Mouse (Mus musculus) granulocyte monocyte progenitor cell, adult 5-6 weeks (primary cell): ENCODE results near the gene Eya2. TPM values are rescaled to one million over a fixed set of nuclear protein-coding genes. Genes with fewer than 3 reads are reported as not detected.

Source experiments
- ATAC-seq: replicated peaks from 2 replicates; pipeline ENCODE4 v1.8.0; 2016; ENCODE audit warnings: mild to moderate bottlenecking, moderate TSS enrichment, inconsistent platforms; ENCODE audit not compliant: poor library complexity, severe bottlenecking
- total RNA-seq, 2 experiments: library from RNA; stranded (forward) in 1 of 2; stranded (reverse) in 1 of 2; fragments of 200-712, 200-1000 nt in 1 of 2; fragments of >200 nt in 1 of 2; fragmentation: Nextera tagmentation in 1 of 2; gene quantifications; 2 replicates each; pipeline ENCODE4 v1.2.3; 2014 to 2017

The Eya2 gene
- total RNA-seq, 2 experiments from 2014 or later: 1.4 TPM; not detected in 1

- ATAC-seq: no peak
Measured at GRCm38 (mm10) chr2:165643596-165643995, 48.8 kb downstream of the Eya2 start.

GRCm38 (mm10) chr2:165644057-165644456 lies 49.2 kb downstream of the Eya2 start:
- ATAC-seq: no peak

DNA sequence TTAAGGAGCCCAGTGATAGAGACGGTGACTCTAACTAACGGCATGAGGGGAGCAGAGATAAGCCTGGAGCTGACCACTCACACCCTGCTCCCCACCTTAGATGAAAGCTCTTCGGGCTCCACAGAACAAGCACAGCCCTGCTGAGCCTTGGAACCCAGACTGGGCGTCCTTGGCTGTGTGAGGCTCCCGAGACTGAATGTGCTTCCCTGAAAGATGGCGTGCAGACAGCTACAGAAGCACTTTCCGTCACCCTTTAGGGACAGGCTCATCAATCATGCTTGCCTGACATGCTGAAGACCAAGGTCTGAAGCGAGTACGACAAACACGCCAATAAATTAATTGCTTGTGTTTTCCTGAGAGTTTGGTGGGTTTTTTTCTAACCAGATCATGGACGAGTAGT lies 56.2 kb downstream of the Eya2 start:
- no peak for ATAC-seq

DNA sequence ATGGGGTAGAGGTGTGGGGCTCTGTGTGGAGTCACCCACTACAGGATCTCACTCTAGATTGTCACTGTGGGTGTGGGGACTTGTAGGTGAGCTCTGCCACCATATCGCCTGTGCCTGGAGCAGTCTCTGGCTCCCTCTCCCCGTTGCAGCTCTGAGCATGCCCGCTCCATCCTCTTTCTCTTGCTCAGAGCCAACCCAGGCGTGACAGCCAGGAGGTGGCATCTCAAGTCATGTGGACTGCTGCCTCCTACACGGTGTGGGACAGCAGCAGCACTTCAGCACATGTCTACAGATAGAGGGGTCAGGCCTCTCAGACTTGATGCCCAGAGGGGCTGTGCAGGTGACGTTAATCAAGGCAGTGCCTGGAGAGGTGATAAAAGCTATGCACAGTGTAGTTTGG lies 57.4 kb downstream of the Eya2 start:
- no peak for ATAC-seq

GRCm38 (mm10) chr2:165653001-165653921 lies 58.4 kb downstream of the Eya2 start:
- ATAC-seq: peak; percentile 63

DNA sequence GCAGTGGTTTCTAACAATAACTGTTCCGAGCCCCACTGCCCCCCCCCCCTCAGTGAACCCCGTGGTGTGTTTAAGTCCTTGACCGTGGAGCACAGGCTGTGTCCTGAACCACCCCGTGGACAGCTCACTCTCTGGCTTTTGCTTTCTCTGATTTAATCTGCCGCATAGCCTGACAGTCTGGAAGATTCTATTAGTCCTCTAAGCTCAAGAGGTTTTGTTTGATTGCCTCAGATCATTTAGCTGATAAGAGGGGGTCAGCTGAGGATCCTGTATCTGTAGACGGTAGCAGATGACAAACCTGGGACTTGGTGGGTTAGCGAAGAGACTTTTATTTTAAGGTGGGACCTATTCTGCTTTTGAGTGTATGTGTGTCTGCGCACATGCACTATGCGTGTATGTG lies 59.3 kb downstream of the Eya2 start:
- ATAC-seq: no peak

- peak; percentile 65 for ATAC-seq
Measured at GRCm38 (mm10) chr2:165654696-165655491, 60.1 kb downstream of the Eya2 start.

DNA sequence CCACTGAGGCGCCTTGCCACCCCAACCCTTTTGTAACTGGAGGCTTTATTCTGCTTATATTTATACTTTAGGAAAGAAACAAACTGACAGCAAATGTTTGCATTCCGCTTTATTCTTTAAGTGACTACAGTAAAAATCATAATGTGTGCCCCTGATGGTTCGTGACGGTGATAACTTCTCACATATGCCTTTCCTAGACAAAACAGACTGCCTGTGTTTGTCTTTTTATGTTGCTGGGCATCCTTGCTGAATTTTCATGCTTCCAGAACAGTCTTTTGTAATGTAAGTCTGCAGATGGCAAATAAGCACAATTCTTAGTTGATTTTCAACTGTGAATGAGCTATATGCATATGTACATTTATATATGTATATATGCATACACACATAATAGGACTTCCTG lies 61.7 kb downstream of the Eya2 start:
- ATAC-seq: no peak

DNA sequence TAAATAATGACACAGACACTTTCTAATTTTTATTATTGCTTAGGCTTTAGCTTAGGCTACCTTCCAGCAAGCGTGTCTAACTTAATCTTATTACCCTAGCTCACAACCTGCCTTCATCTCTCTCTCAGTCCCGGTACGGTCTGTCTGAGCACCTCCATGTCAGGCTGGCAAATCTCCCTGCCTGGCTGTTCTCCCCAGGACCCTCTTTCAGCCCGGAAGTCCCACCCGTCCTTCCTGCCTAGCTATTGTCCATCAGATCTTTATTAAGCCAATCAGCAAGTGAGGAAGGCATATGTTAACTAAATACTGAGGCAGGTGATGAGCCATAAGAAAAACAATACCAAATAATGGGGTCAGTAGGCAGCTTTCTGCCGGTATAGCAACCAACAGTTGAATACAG lies 62.1 kb downstream of the Eya2 start:
- no peak for ATAC-seq

DNA sequence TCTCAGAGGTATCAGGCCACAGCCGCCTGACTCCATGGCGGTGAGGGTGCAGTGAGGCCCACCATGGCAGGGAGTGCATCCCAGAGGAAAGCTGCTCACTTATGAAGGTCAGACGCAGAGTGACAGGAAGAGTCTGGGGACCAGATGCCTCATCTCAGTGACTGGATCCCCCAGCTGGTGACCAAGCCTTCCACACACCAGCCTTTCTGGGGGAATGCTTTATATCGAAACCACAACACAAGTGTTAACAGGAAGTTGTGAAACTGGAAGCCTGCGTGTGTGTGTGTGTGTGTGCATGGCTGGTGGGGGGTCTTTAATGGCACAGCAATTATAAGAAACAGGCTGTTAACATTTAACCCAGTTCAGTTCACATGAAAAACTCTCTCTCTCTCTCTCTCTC lies 64.7 kb downstream of the Eya2 start:
- ATAC-seq: peak; percentile 77

DNA sequence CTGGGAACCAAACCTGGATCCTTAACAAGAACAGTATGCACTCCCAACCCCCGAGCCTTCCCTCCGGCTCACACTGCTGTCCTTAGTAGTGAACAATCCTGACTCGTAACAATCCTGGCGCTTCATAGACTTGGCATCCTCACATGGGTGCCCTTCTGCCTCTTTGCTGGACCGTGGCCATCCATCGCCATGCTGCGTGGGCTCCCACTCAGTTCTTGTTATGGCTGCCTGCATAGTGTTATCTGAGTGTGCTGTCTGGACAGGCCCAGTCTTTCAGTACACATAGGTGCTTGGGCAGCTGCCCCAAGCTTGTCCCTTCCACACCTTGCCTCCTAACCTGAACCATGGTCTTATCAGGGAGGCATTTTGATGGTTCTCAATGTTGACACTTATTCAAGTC lies 68.4 kb downstream of the Eya2 start:
- ATAC-seq: no peak

GRCm38 (mm10) chr2:165664648-165665047 lies 69.8 kb downstream of the Eya2 start:
- no peak for ATAC-seq

DNA sequence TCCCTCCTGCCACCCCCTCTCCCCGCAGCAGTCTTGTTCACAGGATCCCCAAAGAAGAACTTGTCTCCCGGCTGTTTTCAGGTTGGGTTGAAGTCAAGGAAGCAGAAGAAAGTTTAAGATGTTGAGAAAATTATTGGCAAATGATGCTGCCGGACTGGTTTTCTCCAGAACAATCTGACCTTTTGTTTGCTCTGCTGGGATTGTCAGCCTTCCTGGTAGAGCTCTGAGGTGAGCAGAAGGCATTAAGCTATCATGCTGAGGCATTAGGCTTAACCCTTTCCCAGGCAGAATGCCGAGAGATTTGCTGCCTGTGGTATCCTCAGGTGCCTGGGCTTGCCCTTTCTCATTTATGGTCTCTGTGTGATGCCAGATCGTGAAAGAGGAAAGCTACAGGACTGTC lies 70.3 kb downstream of the Eya2 start:
- ATAC-seq: no peak

- ATAC-seq: no peak
Measured at GRCm38 (mm10) chr2:165667096-165667495, 72.3 kb downstream of the Eya2 start.

DNA sequence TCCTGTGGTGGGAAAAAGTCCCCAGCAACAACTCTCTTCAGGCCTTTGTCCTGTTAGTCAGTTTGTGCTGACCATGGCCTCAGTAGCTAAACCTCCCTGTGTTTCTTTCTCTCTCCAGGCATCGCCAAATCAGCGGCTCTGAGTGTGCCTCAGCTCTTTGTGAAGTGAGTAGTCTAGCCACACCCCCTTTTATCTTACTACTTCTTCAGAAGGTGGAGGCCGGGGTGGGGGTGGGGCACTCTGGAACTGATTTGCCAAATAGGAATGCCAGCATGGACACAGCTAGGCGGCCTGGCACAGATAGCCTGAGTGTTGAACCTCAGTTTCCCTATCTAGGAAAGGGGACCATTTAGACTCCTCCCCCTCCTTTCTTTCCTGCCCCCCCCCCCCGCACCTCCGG lies 87.9 kb downstream of the Eya2 start:
- no peak for ATAC-seq

- no peak for ATAC-seq
Measured at GRCm38 (mm10) chr2:165687516-165687915, 92.7 kb downstream of the Eya2 start.

DNA sequence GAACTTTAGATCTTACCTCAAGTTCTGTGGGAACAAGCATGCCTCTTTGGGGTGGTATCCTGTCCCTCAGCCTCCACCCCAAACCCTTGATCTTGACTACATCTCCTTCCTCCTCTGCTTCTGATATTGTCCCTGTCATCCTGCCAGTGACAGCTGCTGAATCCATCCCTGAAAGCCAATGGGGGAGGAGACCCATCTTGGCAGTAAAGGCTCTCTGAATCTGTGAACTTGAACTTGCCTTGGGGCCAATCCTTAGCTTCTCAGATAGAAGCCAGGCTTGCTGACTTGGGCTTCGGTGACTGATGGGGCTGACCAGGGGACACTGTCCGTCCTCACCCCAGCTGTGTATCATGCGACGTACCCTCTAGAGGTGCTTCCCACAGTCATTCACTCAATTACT lies 94.1 kb downstream of the Eya2 start:
- ATAC-seq: no peak

GRCm38 (mm10) chr2:165691016-165691415 lies 96.2 kb downstream of the Eya2 start:
- no peak for ATAC-seq

DNA sequence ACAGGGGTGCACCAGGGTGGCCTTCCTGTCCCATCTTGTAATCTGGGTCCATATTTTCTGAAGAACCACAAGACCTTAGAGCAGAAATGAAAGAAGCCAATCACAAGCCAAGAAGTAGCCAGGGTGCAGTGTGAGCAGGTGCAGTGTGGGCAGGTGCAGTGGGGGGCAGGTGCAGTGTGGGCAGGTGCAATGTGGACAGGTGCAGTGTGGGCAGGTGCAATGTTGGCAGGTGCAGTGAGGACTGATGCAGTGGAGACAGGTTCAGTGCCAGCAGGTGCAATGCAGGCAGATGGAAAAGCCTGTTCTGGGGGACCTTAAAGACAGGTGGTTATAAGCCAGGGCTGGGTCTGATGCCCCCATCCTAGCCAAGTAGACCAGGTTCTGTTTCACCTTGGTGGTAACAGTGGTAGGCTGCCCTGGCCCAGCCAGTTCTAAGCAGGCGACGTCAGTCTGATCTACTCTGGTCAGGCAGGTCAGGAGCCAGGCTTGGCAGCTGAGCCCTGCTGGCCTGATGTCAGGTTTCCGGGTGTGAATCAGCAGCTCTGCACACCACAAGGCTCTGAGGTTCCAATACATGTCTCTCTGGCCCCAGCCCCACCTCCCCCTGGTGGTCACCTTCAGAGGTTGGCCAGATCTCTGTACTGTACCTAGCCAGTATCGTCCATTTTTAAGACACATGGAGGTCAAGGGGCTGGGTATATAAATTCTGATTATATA lies 98.3 kb downstream of the Eya2 start:
- ATAC-seq: peak; percentile 88

- ATAC-seq: no peak
Measured at GRCm38 (mm10) chr2:165694767-165695166, 99.9 kb downstream of the Eya2 start.
